ENCODE assay signal across 8 mouse cellular contexts in genomic region chr4:118180301-118181080, GRCm38 (mm10). TPM values are rescaled to one million over a fixed set of nuclear protein-coding genes. Genes with fewer than 3 reads are reported as not detected.
A peak's percentile ranks its signal among the peaks of the same experiment; 100 is the strongest.
DNase-seq lines count a peak whose midpoint lies in the region; ATAC-seq and TF ChIP-seq lines count a peak whose summit lies in the region.

No protein-coding gene starts in this region.

- no peaks in the 10 kb centered on the region for H3K9me3 ChIP-seq in heart, embryonic 13.5 days
- no peaks in the 10 kb centered on the region for H3K9me3 ChIP-seq in forebrain, embryonic 11.5 days (ENCODE audit: control insufficient read depth, low read length)
- no peaks in the 10 kb centered on the region for H3K9me3 ChIP-seq in liver, embryonic 14.5 days (ENCODE audit: control insufficient read depth, low read length)

- peak overlapping the region; percentile 86 for H3K4me2 ChIP-seq in heart, embryonic 13.5 days
- H3K4me2 ChIP-seq in forebrain, embryonic 11.5 days (ENCODE audit: low read depth, low read length, severe bottlenecking) = peak overlapping the region; percentile 43
- peak overlapping the region; percentile 95 for H3K4me2 ChIP-seq in liver, embryonic 14.5 days (ENCODE audit: low read depth)

- H3K4me3 ChIP-seq in heart, embryonic 13.5 days = peak overlapping the region; percentile 77
- H3K4me3 ChIP-seq in forebrain, embryonic 11.5 days (ENCODE audit: low read depth, low read length) = peak overlapping the region; percentile 58
- peak overlapping the region; percentile 76 to 93 for H3K4me3 ChIP-seq in liver, embryonic 14.5 days (ENCODE audit: insufficient read depth in 1 of 2, low read depth in 2 of 2, low read length in 2 of 2)

- TF ChIP-seq EP300 in liver, embryonic 14.5 days (IDR thresholded peaks at IDR 0.05; ENCODE audit: low read depth) = no peak

- no peak for TF ChIP-seq CTCF in liver, embryonic 14.5 days (IDR thresholded peaks at IDR 0.05; ENCODE audit: low read depth)

- H3K4me1 ChIP-seq in heart, embryonic 13.5 days = peaks cover 18% of the 10 kb centered on the region
- H3K4me1 ChIP-seq in forebrain, embryonic 11.5 days (replicated peaks; ENCODE audit: control insufficient read depth, insufficient read depth, low read length) = no peaks in the 10 kb centered on the region; the same call in 1 of the 2 replicates
- peaks cover 2 to 9% of the 10 kb centered on the region in 2 experiments; a peak in 3 of 4 replicates for H3K4me1 ChIP-seq in liver, embryonic 14.5 days (replicated peaks; ENCODE audit: control insufficient read depth in 2 of 2, insufficient read depth in 2 of 2, low read length in 1 of 2)

- WGBS in heart, embryonic 13.5 days = 14% methylated on average over 17 of the region's 17 CpGs
- 13% methylated on average over 17 of the region's 17 CpGs for WGBS in forebrain, embryonic 11.5 days
- 17% methylated on average over 17 of the region's 17 CpGs for WGBS in liver, embryonic 14.5 days (ENCODE audit: insufficient replicate concordance)

- H3K36me3 ChIP-seq in heart, embryonic 13.5 days = peaks cover 20% of the 10 kb centered on the region
- H3K36me3 ChIP-seq in forebrain, embryonic 11.5 days (ENCODE audit: control insufficient read depth, insufficient read depth, low read length) = peaks cover 5% of the 10 kb centered on the region
- peaks cover 17% of the 10 kb centered on the region for H3K36me3 ChIP-seq in liver, embryonic 14.5 days (replicated peaks; ENCODE audit: control insufficient read depth, insufficient read depth, low read depth)

- H3K27ac ChIP-seq in heart, embryonic 13.5 days (replicated peaks) = peak overlapping the region; percentile 96
- H3K27ac ChIP-seq in forebrain, embryonic 11.5 days (ENCODE audit: low read depth, low read length) = peak overlapping the region; percentile 96
- peak overlapping the region; percentile 85 for H3K27ac ChIP-seq in liver, embryonic 14.5 days

- peak overlapping the region; percentile 84 for H3K9ac ChIP-seq in heart, embryonic 13.5 days
- peak overlapping the region; percentile 35 for H3K9ac ChIP-seq in forebrain, embryonic 11.5 days (ENCODE audit: low read length)
- peak overlapping the region; percentile 77 for H3K9ac ChIP-seq in liver, embryonic 14.5 days (replicated peaks)

- no peak for DNase-seq in heart, postnatal 36 days
- DNase-seq in ES-CJ7 (ENCODE audit: low read depth, low spot score) (peak; percentile 15), adipocyte (ENCODE audit: low spot score) (no peak)
- DNase-seq in forebrain, embryonic 11.5 days (ENCODE audit: low spot score) = peak; percentile 59
- no peak for DNase-seq in liver, embryonic 14.5 days (ENCODE audit: low read depth in 3 of 3, low spot score in 3 of 3)
- no peak for DNase-seq in urinary bladder, postnatal 14 days (ENCODE audit: low spot score)
- DNase-seq in layer of hippocampus, adult 9-11 months = no peak

- no peaks in the 10 kb centered on the region for H3K27me3 ChIP-seq in heart, embryonic 13.5 days (replicated peaks)
- H3K27me3 ChIP-seq in forebrain, embryonic 11.5 days (ENCODE audit: control insufficient read depth, insufficient read depth, low read length) = no peaks in the 10 kb centered on the region
- H3K27me3 ChIP-seq in liver, embryonic 14.5 days (ENCODE audit: control insufficient read depth, insufficient read depth, low read length) = no peaks in the 10 kb centered on the region

- ATAC-seq in heart, embryonic 13.5 days (ENCODE audit: extremely low read depth, insufficient number of reproducible peaks, low FRiP score, low TSS enrichment) = no peak
- ATAC-seq in forebrain, embryonic 11.5 days (replicated peaks; ENCODE audit: low FRiP score) = peak; percentile 1; the same call in 1 of the 2 replicates
- ATAC-seq in liver, embryonic 14.5 days (ENCODE audit: insufficient read depth) = no peak

- intact Hi-C loops in heart, postnatal 36 days (cut with DNase I) = no loop called here

RNA-seq across cellular contexts. Expression of gene Kdm4a, which starts 0.6 kb away (rescaled TPM):
- polyA plus RNA-seq in heart, embryonic 13.5 days (2015; fragmentation: Nextera tagmentation; extraction: Ambion mirVana) = 21.2 and 24.4 TPM in 2 replicates
- total RNA-seq in heart, postnatal 36 days (2021) = 10 to 100 TPM; 26.9 to 29.2 TPM
- 62.3 and 67.9 TPM in 2 replicates for polyA plus RNA-seq in forebrain, embryonic 11.5 days (2014; fragmentation: Nextera tagmentation; extraction: Ambion mirVana)
- polyA plus RNA-seq in liver, embryonic 14.5 days (2012; rRNA removed) = 9.3 and 13.7 TPM in 2 replicates
- 7.3 and 8.6 TPM in 2 replicates for polyA plus RNA-seq in liver, embryonic 14.5 days (2014; fragmentation: Nextera tagmentation; extraction: Ambion mirVana)

RNA-seq across cellular contexts. Expression of gene St3gal3, which starts 45.8 kb away (rescaled TPM):
- polyA plus RNA-seq in heart, embryonic 13.5 days (2015; fragmentation: Nextera tagmentation; extraction: Ambion mirVana) = 7.0 and 8.0 TPM in 2 replicates
- total RNA-seq in heart, postnatal 36 days (2021) = 10 to 100 TPM; 60.3 to 66.4 TPM
- polyA plus RNA-seq in forebrain, embryonic 11.5 days (2014; fragmentation: Nextera tagmentation; extraction: Ambion mirVana) = 7.6 and 8.5 TPM in 2 replicates
- 3.2 TPM in 2 replicates for polyA plus RNA-seq in liver, embryonic 14.5 days (2012; rRNA removed)
- 0.85 and 1.0 TPM in 2 replicates for polyA plus RNA-seq in liver, embryonic 14.5 days (2014; fragmentation: Nextera tagmentation; extraction: Ambion mirVana)

Comparison
In these comparisons a context has a peak if more than half of its experiments do, and no peak if none do; other contexts are left out.
1. H3K4me2 ChIP-seq: peak in every context shown above with its lines; median percentile 95 in liver, embryonic 14.5 days; 86 in heart, embryonic 13.5 days; 43 in forebrain, embryonic 11.5 days.
2. DNase-seq: peak in ES-CJ7 (single experiment) and forebrain, embryonic 11.5 days (single experiment); none in heart, postnatal 36 days (0 of 2), liver, embryonic 14.5 days (0 of 3), urinary bladder, postnatal 14 days (single experiment), layer of hippocampus, adult 9-11 months (single experiment) and adipocyte (single experiment).
3. Peak in every context shown above with its lines, with median percentiles within 50 percentile points of each other: H3K27ac ChIP-seq, H3K4me3 ChIP-seq and H3K9ac ChIP-seq.